Mouse (Mus musculus) heart, postnatal 10 days (tissue): Measurements from ENCODE around the gene Pheta2. TPM values are rescaled to one million over a fixed set of nuclear protein-coding genes. Genes with fewer than 3 reads are reported as not detected.

Experiments
- microRNA-seq, 2 experiments: library from miRNA; unstranded; fragments of <30 nt; microRNA quantifications; one replicate each; pipeline ENCODE4 v1.2.0; 2022
- total RNA-seq, 2 experiments: library from RNA; stranded (reverse); gene quantifications; 2 replicates each; pipeline ENCODE4 v1.2.3; 2021

The Pheta2 gene
- total RNA-seq, 2 experiments from 2014 or later, result 2.8 to 3.2 TPM

Small RNA genes lying within 50 kb of the gene (microRNA-seq; reads per million reads assigned to microRNA genes)
- gene Mir7684, result 0 reads per million in 2 experiments

Other genes starting within 250 kb of the Pheta2 start
- gene Ccdc134, start 211.0 kb upstream of the Pheta2 start, total RNA-seq, result 1 to 10 TPM; 5.1 to 5.5 TPM
- gene Srebf2, start 191.8 kb upstream of the Pheta2 start, total RNA-seq, result 10 to 100 TPM; 35.1 to 38.8 TPM
- under 1 TPM in 1 of 2 experiments, not detected in 1; 0.36 TPM for gene Shisa8, start 126.1 kb upstream of the Pheta2 start, total RNA-seq
- gene Tnfrsf13c, start 114.6 kb upstream of the Pheta2 start, total RNA-seq, result under 1 TPM; 0.27 to 0.69 TPM
- gene Cenpm, start 94.2 kb upstream of the Pheta2 start, total RNA-seq, result 1 to 10 TPM; 6.6 to 7.8 TPM
- not detected for gene 1500009C09Rik, start 86.5 kb upstream of the Pheta2 start, total RNA-seq
- gene Sept3, start 64.0 kb upstream of the Pheta2 start, total RNA-seq, result 1 to 10 TPM in 1 of 2 experiments, under 1 TPM in 1; 0.57 to 1.4 TPM
- not detected for gene Wbp2nl, start 40.0 kb upstream of the Pheta2 start, total RNA-seq
- 10 to 100 TPM; 46.3 to 47.5 TPM for gene Naga, start within 50 bp of the Pheta2 start, total RNA-seq
- gene Smdt1, start within 50 bp of the Pheta2 start, total RNA-seq, result 100 to 1,000 TPM; 195 to 202 TPM
- gene Ndufa6, start 15.4 kb downstream of the Pheta2 start, total RNA-seq, result 100 to 1,000 TPM; 525 to 549 TPM
- gene Cyp2d22, start 41.3 kb downstream of the Pheta2 start, total RNA-seq, result 10 to 100 TPM; 17.7 to 30.5 TPM
- not detected for gene Cyp2d11, start 55.1 kb downstream of the Pheta2 start, total RNA-seq
- not detected for gene Cyp2d10, start 68.3 kb downstream of the Pheta2 start, total RNA-seq
- gene Cyp2d9, start 94.5 kb downstream of the Pheta2 start, total RNA-seq, result not detected
- not detected for gene Cyp2d12, start 216.1 kb downstream of the Pheta2 start, total RNA-seq